Mouse (Mus musculus) ES-E14 (cell line): ENCODE measurements around the gene Map2k5. TPM values are rescaled to one million over a fixed set of nuclear protein-coding genes. Genes with fewer than 3 reads are reported as not detected.

Experiments used
- DNase-seq: peaks from one replicate; pipeline ENCODE4 v3.0.0-alpha.2; 2013; ENCODE audit warnings: low read depth, low spot score
- H3K27ac ChIP-seq: 2 replicates; pipeline ENCODE4 v1.5.1; 2012; ENCODE audit warnings: low read depth, mild to moderate bottlenecking, low read length, moderate library complexity, mixed read lengths; ENCODE audit not compliant: poor library complexity, insufficient read depth, severe bottlenecking
- H3K36me3 ChIP-seq: 2 replicates; pipeline ENCODE4 v1.6.1; 2012; ENCODE audit warnings: mild to moderate bottlenecking, low read length, moderate library complexity, mixed read lengths; ENCODE audit not compliant: control insufficient read depth, poor library complexity, insufficient read depth, severe bottlenecking
- H3K4me1 ChIP-seq, 2 experiments: fragments of 150-350 bp in 1 of 2; sonication (generic) in 1 of 2; 2 replicates each; pipeline ENCODE4 v1.6.1; 2012; ENCODE audit warnings: low read length in 2 of 2, mild to moderate bottlenecking in 1 of 2, mixed read lengths in 1 of 2; ENCODE audit not compliant: control insufficient read depth in 2 of 2, insufficient read depth in 2 of 2, poor library complexity in 1 of 2
- H3K4me3 ChIP-seq, 2 experiments: fragments of 150-350 bp in 1 of 2; sonication (generic) in 1 of 2; 2 replicates each; pipeline ENCODE4 v1.5.1; 2012; ENCODE audit warnings: low read length in 2 of 2, low read depth in 1 of 2, mild to moderate bottlenecking in 1 of 2, mixed read lengths in 1 of 2; ENCODE audit not compliant: insufficient read depth in 1 of 2, poor library complexity in 1 of 2, severe bottlenecking in 1 of 2
- H3K9ac ChIP-seq: 2 replicates; pipeline ENCODE4 v1.6.1; 2012; ENCODE audit warnings: low read depth, mild to moderate bottlenecking, low read length, mixed read lengths; ENCODE audit not compliant: poor library complexity, insufficient read depth, severe bottlenecking
- H3K9me3 ChIP-seq: fragments of 150-350 bp; sonication (generic); 2 replicates; pipeline ENCODE4 v1.6.1; 2012; ENCODE audit warnings: low read depth, mild to moderate bottlenecking, low read length; ENCODE audit not compliant: control insufficient read depth, insufficient read depth
- CHD2 ChIP-seq: IDR thresholded peaks from 2 replicates; pipeline ENCODE4 v1.6.1; 2014; ENCODE audit warnings: mild to moderate bottlenecking, low read depth, low read length, inconsistent platforms
- HCFC1 ChIP-seq: IDR thresholded peaks from 2 replicates; pipeline ENCODE4 v1.6.1; 2012; ENCODE audit warnings: low read length, inconsistent platforms, borderline replicate concordance; ENCODE audit not compliant: insufficient read depth
- MAFK ChIP-seq: IDR thresholded peaks from 2 replicates; pipeline ENCODE4 v1.6.1; 2014; ENCODE audit warnings: mild to moderate bottlenecking, low read depth, low read length, inconsistent platforms; ENCODE audit not compliant: insufficient read depth
- ZC3H11A ChIP-seq: IDR thresholded peaks from 2 replicates; pipeline ENCODE4 v1.6.1; 2012; ENCODE audit warnings: low read depth, mild to moderate bottlenecking, inconsistent platforms, low read length, borderline replicate concordance
- ZNF384 ChIP-seq: IDR thresholded peaks from 2 replicates; pipeline ENCODE4 v1.6.1; 2012; ENCODE audit warnings: low read depth, low read length, inconsistent platforms
- in situ Hi-C, 2 experiments: fragments of 600-800 bp; cut with MboI; formaldehyde crosslinking; loops; one replicate each; pipeline ENCODE4 v1.15.1; 2025; ENCODE audit warnings: low sequenced_read_pairs in 2 of 2, inconsistent platforms in 1 of 2; ENCODE audit not compliant: unreplicated experiment in 2 of 2
- total RNA-seq: library from RNA; depleted of rRNA; stranded (reverse); fragments of 300-350 nt; gene quantifications from 2 replicates; pipeline ENCODE4 v1.2.3, GENCODE M21; 2012

The Map2k5 gene
- total RNA-seq, 1 experiment, result 8.3 TPM

DNA sequence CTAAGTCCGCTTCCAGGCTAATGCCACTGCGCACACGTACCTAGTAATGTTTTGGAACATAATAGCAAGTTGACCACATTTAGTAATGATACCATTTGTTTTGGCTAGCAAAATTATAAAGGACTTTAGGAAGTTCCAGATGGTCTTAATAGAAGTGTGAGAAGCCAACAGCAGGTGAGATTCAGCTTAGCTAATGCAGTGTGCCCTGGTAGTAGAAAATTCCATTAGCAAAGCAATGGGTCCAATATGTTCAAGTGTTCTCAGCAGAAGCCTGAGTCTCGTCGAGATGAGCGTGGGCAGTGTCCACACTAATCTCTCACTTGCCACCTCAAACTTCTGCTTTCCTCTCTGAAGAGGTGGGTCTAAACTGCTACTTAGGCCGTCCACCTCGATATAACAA, 27.7 kb downstream of the Map2k5 start:
- Histone ChIP-seq H3K36me3 (no peaks in the 10 kb centered on the region), H3K27ac (no peak overlapping the region), H3K4me3 (no peak overlapping the region), H3K9ac (no peak overlapping the region), H3K4me1 (peaks cover 0 to 3% of the 10 kb centered on the region in 2 experiments; a peak in 1 of 4 replicates), H3K9me3 (no peaks in the 10 kb centered on the region)
- TF ChIP-seq HCFC1 (no peak), CHD2 (no peak), ZNF384 (no peak), MAFK (no peak), ZC3H11A (no peak)
- in situ Hi-C loops, result no loop called here
- no peak for DNase-seq

DNA sequence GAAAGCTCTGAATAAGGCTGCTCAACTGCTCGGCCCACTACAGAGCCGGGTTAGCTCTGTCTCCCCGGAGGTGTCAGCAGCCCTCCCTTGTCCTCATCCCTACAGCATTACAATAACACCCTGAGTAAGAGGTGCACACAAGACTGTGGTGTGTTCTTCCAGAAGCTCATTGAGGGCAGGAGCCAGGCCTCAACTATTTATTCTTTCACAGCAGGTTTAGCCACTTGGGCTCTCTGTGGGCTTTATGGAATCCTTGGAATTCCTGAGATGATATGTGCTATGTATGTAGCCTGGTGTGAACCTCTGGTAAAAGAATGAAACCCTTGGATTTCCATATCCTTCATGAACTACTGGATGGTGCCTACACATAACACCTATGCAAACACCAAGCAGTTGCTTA, 28.5 kb downstream of the Map2k5 start:
- DNase-seq, result no peak
- in situ Hi-C loops, result no loop called here
- H3K27ac ChIP-seq, result no peak overlapping the region
- H3K9ac ChIP-seq, result no peak overlapping the region
- H3K9me3 ChIP-seq, result no peaks in the 10 kb centered on the region
- H3K36me3 ChIP-seq, result no peaks in the 10 kb centered on the region
- no peak overlapping the region for H3K4me3 ChIP-seq
- H3K4me1 ChIP-seq, result peaks cover 0 to 2% of the 10 kb centered on the region in 2 experiments; a peak in 1 of 4 replicates
- TF ChIP-seq HCFC1, result no peak
- no peak for TF ChIP-seq MAFK
- TF ChIP-seq ZNF384, result no peak
- no peak for TF ChIP-seq CHD2
- no peak for TF ChIP-seq ZC3H11A

DNA sequence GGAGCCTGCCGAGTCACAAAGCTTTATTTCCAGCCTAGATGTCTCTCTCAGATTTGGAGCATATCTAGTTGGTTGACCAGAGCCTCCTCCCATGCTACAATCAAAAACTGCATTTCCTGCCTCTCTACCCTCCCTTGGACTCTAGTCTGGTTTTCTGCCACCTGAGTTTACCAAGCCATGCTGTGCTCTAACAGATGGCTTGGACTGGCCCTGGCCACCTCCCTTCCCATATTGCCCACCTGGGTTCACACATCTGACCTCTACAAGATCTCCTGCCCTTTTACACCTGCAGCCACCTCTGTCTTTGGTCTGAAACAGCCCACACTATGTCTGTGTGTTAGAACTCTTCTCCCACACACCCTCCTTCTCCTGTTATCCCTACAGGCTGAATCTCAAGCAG, 29.6 kb downstream of the Map2k5 start:
- H3K4me3 ChIP-seq, result no peak overlapping the region
- H3K27ac ChIP-seq, result no peak overlapping the region
- DNase-seq, result no peak
- H3K4me1 ChIP-seq, result no peaks in the 10 kb centered on the region
- no peaks in the 10 kb centered on the region for H3K36me3 ChIP-seq
- no peaks in the 10 kb centered on the region for H3K9me3 ChIP-seq
- no peak overlapping the region for H3K9ac ChIP-seq
- TF ChIP-seq CHD2 (no peak), ZC3H11A (no peak), ZNF384 (no peak), MAFK (no peak)
- in situ Hi-C loops, result no loop called here

DNA sequence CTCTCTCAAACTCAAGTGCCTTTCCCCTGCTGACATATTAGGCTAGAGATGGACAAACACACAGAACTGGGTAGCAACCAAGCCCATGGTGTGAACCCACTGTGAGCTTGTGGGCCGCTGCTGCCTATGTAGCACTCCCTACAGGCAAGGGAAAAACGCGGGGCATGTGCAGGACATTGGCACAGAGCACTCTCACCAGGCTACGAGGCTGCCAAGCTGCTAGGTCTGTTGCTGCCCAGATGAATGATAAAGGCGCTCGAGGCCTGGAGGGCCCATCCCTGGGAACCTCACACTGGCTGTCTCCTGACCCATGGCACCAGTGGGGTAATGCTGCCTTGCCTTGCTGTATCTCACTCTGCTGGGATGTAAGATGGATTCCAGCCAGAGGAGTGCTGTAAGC, 31.7 kb downstream of the Map2k5 start:
- Histone ChIP-seq H3K4me1 (no peaks in the 10 kb centered on the region), H3K9me3 (no peaks in the 10 kb centered on the region), H3K36me3 (no peaks in the 10 kb centered on the region), H3K27ac (no peak overlapping the region), H3K9ac (no peak overlapping the region), H3K4me3 (no peak overlapping the region)
- TF ChIP-seq ZNF384 (no peak), CHD2 (no peak), ZC3H11A (no peak), HCFC1 (no peak)
- no peak for DNase-seq
- in situ Hi-C loops, result no loop called here

DNA sequence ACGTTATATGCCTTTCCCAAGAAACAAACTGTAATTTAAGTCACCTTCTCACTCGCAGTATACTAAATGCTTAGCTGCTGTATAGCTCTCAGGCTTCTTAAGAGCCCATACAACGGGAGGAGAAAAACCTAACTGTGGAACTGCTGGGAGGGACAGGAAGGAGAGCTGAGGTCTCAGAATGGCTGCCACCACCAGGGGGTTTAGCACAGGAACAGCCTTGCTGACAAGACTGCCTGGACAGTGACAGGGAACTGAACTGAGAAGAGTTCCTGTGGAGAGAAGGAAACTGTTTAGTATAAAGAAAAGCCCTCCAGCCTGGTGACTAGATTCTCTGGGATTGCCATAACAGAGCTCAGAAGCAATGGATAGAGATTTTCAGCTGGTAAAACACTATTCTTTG, 35.9 kb downstream of the Map2k5 start:
- Histone ChIP-seq H3K36me3 (no peaks in the 10 kb centered on the region), H3K4me1 (no peaks in the 10 kb centered on the region), H3K4me3 (no peak overlapping the region), H3K27ac (no peak overlapping the region), H3K9ac (no peak overlapping the region), H3K9me3 (no peaks in the 10 kb centered on the region)
- in situ Hi-C loops, result no loop called here
- DNase-seq, result no peak
- no peak for TF ChIP-seq ZNF384
- no peak for TF ChIP-seq HCFC1
- no peak for TF ChIP-seq MAFK
